Mouse (Mus musculus) adrenal gland (tissue): Measurements from ENCODE around the gene Fes.
"Not testable (repeated sequence)": the region's sequence is repeated elsewhere in the genome, so short reads cannot be mapped to it uniquely, and the experiment has no call there.

Experiments
- intact Hi-C: fragments of 180-260 bp; cut with DNase I; formaldehyde crosslinking; loops from one replicate; pipeline ENCODE4 v1.15.1; 2025

Gene Fes

GRCm38 (mm10) chr7:80405188-80405695 lies 17.5 kb upstream of the Fes start, which contains the start of gene Furin:
Gene Furin, minus strand, starts transcription at chr7:80405436.
- intact Hi-C loops = no loop called here

GRCm38 (mm10) chr7:80404101-80404894 lies 16.6 kb upstream of the Fes start:
- intact Hi-C loops = no loop called here

DNA sequence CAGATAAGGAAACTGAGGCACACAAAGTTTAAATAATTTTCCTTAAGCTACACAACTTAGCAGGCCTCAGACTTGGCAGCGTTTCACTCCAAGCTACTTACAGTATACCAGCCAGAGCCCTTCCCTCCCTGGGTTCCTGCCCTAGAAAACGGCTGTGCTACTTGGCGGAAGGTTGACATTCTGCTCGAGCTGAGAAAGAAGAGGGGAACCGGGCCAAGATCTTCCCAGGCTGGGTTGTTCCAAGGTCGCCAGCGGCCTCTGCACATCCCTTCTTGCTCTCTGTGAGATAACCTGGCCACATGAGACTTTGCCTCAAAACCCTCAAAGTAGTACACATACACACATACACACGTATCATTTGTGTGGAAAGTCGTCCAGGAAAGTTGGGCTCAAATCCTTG lies 15.8 kb upstream of the Fes start:
- intact Hi-C loops = no loop called here

DNA sequence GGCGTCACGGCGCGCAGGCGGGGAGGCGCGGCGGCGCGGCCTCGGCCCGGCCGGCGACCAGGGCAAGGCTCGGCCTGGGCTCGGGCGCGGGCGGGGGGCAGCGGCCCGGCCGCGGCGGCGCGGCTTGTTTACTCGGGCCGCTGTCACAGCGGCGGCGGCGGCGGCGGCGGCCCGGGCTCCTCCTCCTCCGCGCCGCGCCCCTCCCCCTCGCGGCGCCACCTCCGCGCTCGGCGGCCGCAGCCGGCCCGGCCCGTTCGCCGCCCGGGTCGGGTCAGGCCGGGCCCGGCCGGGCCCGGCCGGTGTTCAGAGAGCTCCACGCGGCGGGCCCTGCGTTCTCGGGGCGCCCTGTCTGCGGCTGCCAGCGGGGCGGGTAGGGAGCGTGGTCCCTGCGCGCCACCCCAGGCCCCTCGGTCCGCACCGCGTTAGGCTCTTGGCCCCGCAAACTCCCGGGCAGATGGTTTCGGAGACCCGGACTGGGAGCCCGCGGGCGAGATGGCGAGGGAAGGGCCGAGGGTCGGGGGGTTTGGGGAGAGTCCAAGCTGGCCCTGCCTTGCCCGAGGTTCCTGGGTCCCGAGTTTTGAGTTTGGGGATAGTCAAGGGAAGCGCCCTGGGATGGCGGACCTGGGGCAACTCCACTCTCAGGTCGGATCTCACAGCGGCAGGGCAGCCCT lies 15.0 kb upstream of the Fes start:
- intact Hi-C loops = no loop called here

GRCm38 (mm10) chr7:80401860-80402641 lies 14.3 kb upstream of the Fes start:
- intact Hi-C loops = no loop called here

- intact Hi-C loops = no loop called here
Observed at GRCm38 (mm10) chr7:80401041-80401859, 13.5 kb upstream of the Fes start.

- intact Hi-C loops = no loop called here
Observed at GRCm38 (mm10) chr7:80400571-80400970, 12.8 kb upstream of the Fes start.

- intact Hi-C loops = no loop called here
Observed at GRCm38 (mm10) chr7:80400099-80400498, 12.4 kb upstream of the Fes start.

DNA sequence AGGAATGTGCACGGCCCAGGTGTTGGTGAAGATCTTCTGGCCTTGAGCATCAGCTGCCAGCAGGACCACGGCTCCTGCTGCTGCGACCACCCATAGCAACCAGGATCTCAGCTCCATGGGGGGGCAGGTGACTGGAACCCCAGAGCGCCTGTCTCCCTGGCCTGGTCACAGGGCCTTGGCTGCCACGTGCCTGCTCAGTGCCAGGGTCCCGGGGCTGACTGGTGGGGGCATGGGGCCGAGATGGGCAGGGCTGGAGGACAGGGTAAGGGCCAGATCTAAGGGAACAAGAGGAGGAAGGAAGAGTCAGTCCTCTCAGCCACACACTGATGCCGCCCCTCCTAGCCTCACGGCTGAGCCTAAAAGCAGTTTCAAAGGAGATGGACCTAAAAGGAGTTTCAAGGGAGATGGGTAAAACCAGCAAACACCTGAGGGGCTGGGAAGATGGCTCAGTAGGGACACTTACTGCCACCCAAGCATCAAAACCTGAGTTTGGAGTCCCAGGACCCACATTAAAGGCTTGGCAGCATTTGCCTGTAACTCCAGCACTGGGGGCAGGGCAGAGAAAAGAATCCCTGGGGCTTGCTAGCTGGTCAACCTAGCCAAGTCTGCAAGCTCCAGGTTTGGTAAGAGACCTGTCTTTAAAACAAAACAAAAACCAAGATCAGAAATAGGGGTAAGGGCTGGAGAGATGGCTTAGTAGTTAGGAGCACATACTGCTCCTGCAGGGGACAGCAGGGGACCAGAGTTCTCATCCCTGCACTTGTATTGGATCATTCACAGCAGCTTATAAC lies 11.1 kb upstream of the Fes start:
- intact Hi-C loops = no loop called here

- intact Hi-C loops = no loop called here
Observed at GRCm38 (mm10) chr7:80397986-80398385, 10.2 kb upstream of the Fes start.

GRCm38 (mm10) chr7:80396427-80396826 lies 8.7 kb upstream of the Fes start:
- intact Hi-C loops = not testable (repeated sequence)

- intact Hi-C loops = no loop called here
Observed at GRCm38 (mm10) chr7:80394600-80394999, 6.9 kb upstream of the Fes start.

DNA sequence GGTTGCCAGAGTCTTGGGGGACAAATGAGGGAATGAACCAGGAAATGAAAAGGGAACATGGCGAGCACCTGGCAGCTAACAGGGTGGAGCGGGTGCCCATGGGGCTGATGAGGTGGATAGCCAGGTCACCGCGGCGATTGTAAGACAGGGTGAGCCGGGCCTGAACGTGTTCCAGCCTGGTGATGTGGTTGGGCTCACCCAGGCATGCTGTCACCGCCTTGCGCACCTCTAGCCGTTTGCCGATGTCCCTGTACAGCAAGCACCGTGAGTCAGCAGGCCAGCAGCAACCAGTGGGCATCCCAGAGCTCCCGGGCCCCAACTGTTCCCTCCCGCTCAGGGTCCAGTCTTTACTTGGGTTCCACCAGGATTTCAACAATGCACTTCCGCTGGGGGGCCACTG lies 4.4 kb upstream of the Fes start:
- intact Hi-C loops = no loop called here

DNA sequence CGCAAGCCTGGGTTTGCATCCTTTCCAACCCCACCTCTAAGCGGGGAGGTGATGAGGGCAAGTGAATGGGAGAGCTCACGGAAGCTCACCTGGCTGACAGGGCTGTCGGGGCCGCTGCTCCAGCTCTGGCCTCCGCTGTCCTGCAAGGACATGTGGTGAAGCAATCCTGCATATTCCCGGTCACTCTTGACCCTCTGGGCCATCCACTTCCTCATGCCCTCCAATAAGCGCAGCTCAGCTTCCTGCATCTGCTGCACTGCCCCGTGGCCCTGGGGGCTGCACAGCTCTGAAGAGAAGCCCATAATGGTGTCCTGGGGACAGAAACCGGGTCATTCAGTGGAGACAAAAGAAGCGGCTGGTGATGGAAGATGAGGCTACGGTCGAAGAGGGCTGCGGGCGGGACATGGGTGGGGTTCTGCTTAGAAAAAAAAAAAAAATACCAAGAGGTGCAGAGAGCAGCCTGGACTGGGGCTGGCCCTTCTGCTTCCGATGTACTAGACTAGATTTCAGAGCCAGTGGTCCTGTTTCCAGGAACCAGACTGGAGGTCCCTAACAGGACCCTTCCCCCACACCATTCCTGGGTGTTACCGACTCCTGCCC lies 613 bp downstream of the Fes start:
- intact Hi-C loops = no loop called here

- intact Hi-C loops = loop anchor here (1.0 kb wide), 1 partner anchor 198 kb away; no protein-coding TSS in a partner anchor
Observed at GRCm38 (mm10) chr7:80386235-80386930, 1.4 kb downstream of the Fes start.

DNA sequence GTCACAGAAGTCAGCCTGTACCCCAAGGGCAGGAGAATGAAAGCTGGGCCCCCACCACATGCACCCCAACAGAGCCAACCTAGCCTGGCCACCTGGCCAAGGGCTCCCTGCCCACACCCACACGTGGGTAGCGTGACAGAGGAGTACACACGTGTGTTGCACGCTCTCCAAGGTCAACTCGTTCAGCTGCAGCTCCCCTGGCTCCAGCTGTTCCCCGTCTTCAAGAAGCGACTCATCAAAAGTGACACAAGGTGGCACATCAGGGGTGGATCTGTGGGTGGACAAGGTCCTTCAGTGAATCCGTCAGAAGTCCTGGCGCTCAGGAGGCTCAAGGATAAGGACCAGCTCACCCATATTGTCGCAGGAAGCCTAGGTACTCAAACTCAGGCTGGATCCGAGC lies 4.8 kb downstream of the Fes start:
- intact Hi-C loops = no loop called here

DNA sequence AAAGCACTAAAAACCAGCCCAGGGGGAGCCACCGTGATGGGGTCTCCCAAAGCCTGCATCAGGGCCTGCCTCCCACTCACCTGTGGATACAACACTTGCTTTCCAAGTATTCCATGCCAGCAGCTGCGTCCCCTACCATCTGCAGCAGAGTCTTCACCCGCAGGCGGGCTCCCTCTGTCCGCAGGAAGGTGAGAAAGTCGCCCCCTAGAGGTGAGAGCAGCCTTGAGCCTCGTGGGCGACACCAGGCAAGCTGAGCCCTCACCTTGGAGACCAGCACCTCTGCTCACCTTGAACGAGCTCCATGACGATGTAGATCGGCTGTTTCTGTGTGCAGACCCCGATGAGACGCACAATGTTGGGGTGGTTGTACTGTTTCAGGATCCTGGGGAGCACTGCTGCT lies 8.2 kb downstream of the Fes start:
- intact Hi-C loops = loop anchor here (5.0 kb wide), 1 partner anchor 237 kb away; no protein-coding TSS in a partner anchor

DNA sequence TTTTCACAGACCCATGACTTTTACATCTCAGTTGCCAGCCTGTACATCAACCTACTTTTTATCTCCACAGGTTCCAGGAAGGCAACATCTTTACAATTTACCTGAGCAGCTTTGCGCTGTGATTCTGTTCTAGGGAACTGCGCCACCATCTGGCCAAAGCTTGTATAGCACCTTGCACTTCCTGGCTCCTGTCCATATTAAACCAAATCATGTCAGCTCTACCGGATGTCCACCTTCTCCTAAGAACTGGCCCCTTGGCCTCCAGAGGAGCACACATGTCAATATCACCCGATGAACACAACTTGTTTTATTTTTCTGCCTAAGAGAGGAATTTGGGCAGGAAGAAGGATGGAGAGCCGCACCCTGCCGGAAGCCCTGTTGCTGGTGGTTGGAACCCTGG lies 10.3 kb downstream of the Fes start:
- intact Hi-C loops = loop anchor here (2.0 to 5.0 kb wide), 2 partner anchors 35 to 235 kb away; partner anchors contain the start of gene Hddc3

DNA sequence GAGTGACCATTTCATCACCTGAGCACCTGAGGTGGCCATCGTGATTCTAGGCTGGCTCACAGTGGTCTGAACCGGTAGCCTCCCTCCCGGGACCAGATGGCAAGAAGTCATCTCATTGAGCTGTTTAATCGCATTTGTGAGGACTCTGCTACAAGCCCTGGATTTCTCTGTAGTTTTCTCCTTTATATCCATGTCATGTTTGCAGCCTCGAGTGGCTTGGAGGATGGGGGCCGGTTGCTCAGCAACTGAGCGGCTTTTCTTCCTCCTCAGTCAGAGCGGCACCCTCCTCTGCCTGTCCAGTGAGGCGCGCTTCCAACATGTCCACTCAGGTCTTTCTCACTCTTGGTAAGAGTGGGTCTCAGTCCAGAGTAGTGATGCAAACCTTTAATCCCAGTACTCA lies 11.6 kb downstream of the Fes start:
- intact Hi-C loops = loop anchor here (2.0 to 5.0 kb wide), 2 partner anchors 33 to 234 kb away; partner anchors contain the start of gene Hddc3
